Mouse (Mus musculus) midbrain, embryonic 10.5 days (tissue): Measurements from ENCODE around the gene Gm20388. TPM values are rescaled to one million over a fixed set of nuclear protein-coding genes. Genes with fewer than 3 reads are reported as not detected.
A peak's percentile ranks its signal among the peaks of the same experiment; 100 is the strongest.

Experiments used
- DNase-seq: peaks from one replicate; pipeline ENCODE4 v3.0.0-alpha.2; 2017; ENCODE audit warnings: low spot score
- H3K27ac ChIP-seq: fragments of 300-500 bp; sonication (generic); replicated peaks from 2 replicates; pipeline ENCODE4 v1.5.1; 2016; ENCODE audit warnings: mild to moderate bottlenecking
- H3K27me3 ChIP-seq: fragments of 300-500 bp; sonication (generic); 2 replicates; pipeline ENCODE4 v1.6.1; 2016; ENCODE audit warnings: low read depth, mild to moderate bottlenecking; ENCODE audit not compliant: poor library complexity, severe bottlenecking
- H3K36me3 ChIP-seq: fragments of 300-500 bp; sonication (generic); 2 replicates; pipeline ENCODE4 v1.6.1; 2016; ENCODE audit warnings: mild to moderate bottlenecking, moderate library complexity
- H3K4me1 ChIP-seq: fragments of 300-500 bp; sonication (generic); 2 replicates; pipeline ENCODE4 v1.6.1; 2016
- H3K4me3 ChIP-seq: fragments of 300-500 bp; sonication (generic); 2 replicates; pipeline ENCODE4 v1.5.1; 2016; ENCODE audit warnings: mild to moderate bottlenecking, moderate library complexity
- H3K9me3 ChIP-seq: fragments of 300-500 bp; sonication (generic); replicated peaks from 2 replicates; pipeline ENCODE4 v1.6.1; 2016; ENCODE audit warnings: mild to moderate bottlenecking
- WGBS: fragments of 180-500 bp; shearing (Covaris S2); methylation state at CpG from one replicate; pipeline ENCODE4 v1.1.7; 2016; 5-methylcytosine and 5-hydroxymethylcytosine counted together
- polyA plus RNA-seq: library from polyadenylated mRNA; unstranded; fragments of >200 nt; fragmentation: Nextera tagmentation; extraction: Ambion mirVana; gene quantifications from 2 replicates; pipeline ENCODE4 v1.2.1, GENCODE M21; 2016

The Gm20388 gene
- polyA plus RNA-seq, 1 experiment from 2014 or later, result 7.1 TPM

- 73% methylated on average over 11 of the region's 11 CpGs for WGBS
- Histone ChIP-seq H3K27ac (0 out of 2 replicates have a peak overlapping the region, but pooled peaks have one; percentile 6), H3K4me1 (peaks cover 32% of the 10 kb centered on the region), H3K9me3 (no peaks in the 10 kb centered on the region), H3K36me3 (peaks cover 35% of the 10 kb centered on the region), H3K4me3 (no peak overlapping the region), H3K27me3 (no peaks in the 10 kb centered on the region)
- DNase-seq, result no peak
These were observed 3007.1 kb downstream of the Gm20388 start for GRCm38 (mm10) chr8:122917531-122918392.

GRCm38 (mm10) chr8:122918438-122919107 lies 3007.9 kb downstream of the Gm20388 start:
- WGBS, result 84% methylated on average over 7 of the region's 7 CpGs
- H3K27ac ChIP-seq, result no peak overlapping the region
- H3K9me3 ChIP-seq, result no peaks in the 10 kb centered on the region
- H3K36me3 ChIP-seq, result peaks cover 27% of the 10 kb centered on the region
- no peak overlapping the region for H3K4me3 ChIP-seq
- DNase-seq, result no peak
- H3K4me1 ChIP-seq, result peaks cover 35% of the 10 kb centered on the region
- H3K27me3 ChIP-seq, result no peaks in the 10 kb centered on the region

DNA sequence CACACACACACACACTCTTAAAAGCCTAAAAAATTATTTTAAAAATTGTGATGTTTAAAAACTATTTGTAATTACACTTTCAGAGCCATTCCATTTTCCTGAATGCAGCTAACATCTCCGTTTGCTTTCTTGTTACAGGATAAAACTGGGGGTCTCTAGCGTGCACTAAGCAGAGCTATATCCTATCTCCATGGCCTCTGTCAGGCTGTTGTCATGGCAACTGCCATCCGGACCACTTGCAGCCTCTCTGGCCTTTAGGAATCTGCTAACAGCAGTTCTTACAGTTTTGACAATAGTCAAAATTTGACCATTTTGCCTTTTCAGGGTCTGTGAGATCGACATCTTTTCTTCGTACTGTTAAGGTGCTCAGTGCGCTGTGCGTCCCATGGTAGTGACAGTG lies 3010.2 kb downstream of the Gm20388 start:
- DNase-seq, result no peak
- H3K27ac ChIP-seq, result no peak overlapping the region
- peaks cover 4% of the 10 kb centered on the region for H3K36me3 ChIP-seq
- no peaks in the 10 kb centered on the region for H3K9me3 ChIP-seq
- peaks cover 43% of the 10 kb centered on the region for H3K4me1 ChIP-seq
- WGBS, result 81% methylated on average over 7 of the region's 7 CpGs
- H3K27me3 ChIP-seq, result no peaks in the 10 kb centered on the region
- H3K4me3 ChIP-seq, result no peak overlapping the region

DNA sequence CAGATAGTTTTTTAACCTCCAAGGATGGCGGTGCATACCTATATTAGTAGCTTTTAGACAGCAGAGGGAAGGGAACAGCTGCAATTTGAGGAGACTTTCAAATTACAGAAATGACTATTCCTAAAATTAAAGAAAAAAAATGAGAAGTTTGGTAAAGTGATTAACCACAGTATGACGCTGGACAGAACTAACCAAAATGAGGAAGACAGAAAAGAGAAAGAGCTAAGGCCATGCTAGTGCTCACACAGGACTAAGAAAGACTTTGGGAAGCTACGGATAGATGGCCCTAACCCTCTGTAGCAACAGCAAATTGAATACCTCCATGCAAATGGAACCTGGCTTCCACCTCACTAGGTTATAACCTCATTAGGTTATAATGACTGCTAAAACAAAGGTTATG lies 3012.3 kb downstream of the Gm20388 start:
- H3K9me3 ChIP-seq, result no peaks in the 10 kb centered on the region
- H3K4me3 ChIP-seq, result no peak overlapping the region
- no peak for DNase-seq
- H3K4me1 ChIP-seq, result peaks cover 36% of the 10 kb centered on the region
- no peak overlapping the region for H3K27ac ChIP-seq
- 89% methylated on average over 3 of the region's 3 CpGs for WGBS
- peaks cover 12% of the 10 kb centered on the region; the same call in 1 of the 2 replicates for H3K36me3 ChIP-seq
- no peaks in the 10 kb centered on the region for H3K27me3 ChIP-seq

- WGBS, result 68% methylated on average over 7 of the region's 7 CpGs
- H3K27me3 ChIP-seq, result no peaks in the 10 kb centered on the region
- H3K9me3 ChIP-seq, result no peaks in the 10 kb centered on the region
- peaks cover 30% of the 10 kb centered on the region for H3K4me1 ChIP-seq
- no peak overlapping the region for H3K4me3 ChIP-seq
- H3K27ac ChIP-seq, result no peak overlapping the region
- H3K36me3 ChIP-seq, result peaks cover 17% of the 10 kb centered on the region; the same call in 1 of the 2 replicates
- no peak for DNase-seq
These were observed 3012.9 kb downstream of the Gm20388 start for GRCm38 (mm10) chr8:122923431-122924090.

GRCm38 (mm10) chr8:122924091-122924490 lies 3013.4 kb downstream of the Gm20388 start:
- no peak overlapping the region for H3K4me3 ChIP-seq
- 78% methylated on average over 6 of the region's 6 CpGs for WGBS
- no peak for DNase-seq
- no peaks in the 10 kb centered on the region for H3K9me3 ChIP-seq
- no peak overlapping the region for H3K27ac ChIP-seq
- H3K4me1 ChIP-seq, result peaks cover 26% of the 10 kb centered on the region
- peaks cover 20% of the 10 kb centered on the region; the same call in 1 of the 2 replicates for H3K36me3 ChIP-seq
- H3K27me3 ChIP-seq, result no peaks in the 10 kb centered on the region

DNA sequence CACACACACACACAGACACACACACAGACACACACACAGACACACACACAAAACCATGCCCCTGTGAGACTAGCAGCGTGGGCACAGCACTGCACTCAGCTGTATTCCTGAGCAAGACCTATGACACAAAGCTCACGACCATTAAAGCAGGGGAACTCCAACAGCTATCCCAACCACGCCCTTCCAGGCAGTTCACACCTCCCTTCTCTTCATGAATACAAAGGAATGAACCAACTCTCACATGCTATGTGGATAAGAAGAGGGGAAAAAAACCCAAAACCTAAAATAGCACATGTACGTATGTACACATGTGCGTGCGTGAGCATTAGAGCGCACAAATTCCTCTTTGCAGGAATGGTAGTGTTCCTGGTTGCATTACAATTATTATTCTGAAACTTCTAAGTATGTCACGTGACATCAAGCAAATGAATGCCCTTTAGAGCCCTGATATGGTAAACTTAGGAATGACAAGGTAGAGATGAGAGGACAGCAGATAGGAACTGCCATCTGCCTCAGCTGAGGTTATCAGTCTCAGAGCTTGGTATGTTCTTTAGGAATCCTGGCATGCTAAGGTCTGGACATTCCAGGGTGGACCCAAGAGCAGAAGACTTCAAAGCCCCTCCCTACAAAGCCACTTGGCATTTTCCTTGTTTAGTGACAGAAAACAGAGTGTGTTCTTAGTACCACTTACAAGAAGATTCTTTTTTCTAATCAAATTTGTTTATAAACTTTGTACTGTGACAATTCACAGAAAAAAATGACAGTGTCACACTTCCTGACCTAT lies 3015.5 kb downstream of the Gm20388 start:
- Histone ChIP-seq H3K36me3 (peaks cover 20% of the 10 kb centered on the region; the same call in 1 of the 2 replicates), H3K9me3 (no peaks in the 10 kb centered on the region), H3K27me3 (no peaks in the 10 kb centered on the region), H3K4me1 (peaks cover 18% of the 10 kb centered on the region), H3K4me3 (no peak overlapping the region), H3K27ac (no peak overlapping the region)
- DNase-seq, result no peak
- 95% methylated on average over 8 of the region's 8 CpGs for WGBS

DNA sequence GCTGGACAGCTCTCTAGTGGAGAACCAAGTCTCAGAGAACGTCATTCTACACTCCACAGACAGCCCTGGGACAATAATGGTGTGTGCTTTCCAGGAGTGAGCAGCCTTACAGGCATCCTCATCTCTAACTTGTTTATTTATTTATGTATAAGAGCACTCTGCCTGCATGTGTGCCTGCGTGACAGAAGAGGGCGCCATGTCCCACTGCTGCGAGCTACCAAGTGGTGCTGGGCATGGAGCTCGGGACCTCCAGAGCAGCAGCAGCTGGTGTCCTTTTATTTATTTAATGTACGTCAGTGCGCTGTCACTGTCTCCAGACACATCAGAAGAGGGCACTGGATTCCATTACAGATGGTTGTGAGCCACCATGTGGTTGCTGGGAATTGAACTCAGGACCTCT lies 3016.1 kb downstream of the Gm20388 start:
- H3K27me3 ChIP-seq, result no peaks in the 10 kb centered on the region
- no peak overlapping the region for H3K4me3 ChIP-seq
- H3K36me3 ChIP-seq, result peaks cover 20% of the 10 kb centered on the region; the same call in 1 of the 2 replicates
- no peaks in the 10 kb centered on the region for H3K9me3 ChIP-seq
- DNase-seq, result no peak
- WGBS, result 83% methylated on average over 7 of the region's 7 CpGs
- peaks cover 13% of the 10 kb centered on the region for H3K4me1 ChIP-seq
- H3K27ac ChIP-seq, result no peak overlapping the region

GRCm38 (mm10) chr8:122927841-122928240 lies 3017.2 kb downstream of the Gm20388 start:
- Histone ChIP-seq H3K27ac (no peak overlapping the region), H3K9me3 (no peaks in the 10 kb centered on the region), H3K27me3 (no peaks in the 10 kb centered on the region), H3K4me3 (no peak overlapping the region), H3K36me3 (peaks cover 20% of the 10 kb centered on the region; the same call in 1 of the 2 replicates), H3K4me1 (peaks cover 17% of the 10 kb centered on the region)
- DNase-seq, result no peak
- 90% methylated on average over 3 of the region's 3 CpGs for WGBS

GRCm38 (mm10) chr8:122928631-122929224 lies 3018.1 kb downstream of the Gm20388 start:
- no peak for DNase-seq
- Histone ChIP-seq H3K27me3 (no peaks in the 10 kb centered on the region), H3K27ac (no peak overlapping the region), H3K36me3 (peaks cover 20% of the 10 kb centered on the region; the same call in 1 of the 2 replicates), H3K4me3 (no peak overlapping the region), H3K4me1 (peaks cover 13% of the 10 kb centered on the region), H3K9me3 (no peaks in the 10 kb centered on the region)
- WGBS, result 92% methylated on average over 7 of the region's 7 CpGs

- Histone ChIP-seq H3K4me1 (peaks cover 7% of the 10 kb centered on the region), H3K27ac (no peak overlapping the region), H3K27me3 (no peaks in the 10 kb centered on the region), H3K36me3 (peaks cover 17% of the 10 kb centered on the region; the same call in 1 of the 2 replicates), H3K4me3 (no peak overlapping the region), H3K9me3 (no peaks in the 10 kb centered on the region)
- no peak for DNase-seq
- 80% methylated on average over 3 of the region's 3 CpGs for WGBS
These were observed 3021.4 kb downstream of the Gm20388 start for GRCm38 (mm10) chr8:122931834-122932560.
